Mouse (Mus musculus) fat pad, adult 2 months (tissue): Measurements from ENCODE around the gene Zfp511.

Experiments
- DNase-seq: peaks from one replicate; pipeline ENCODE4 v3.0.0-alpha.2; 2011; ENCODE audit warnings: low read depth, low spot score; ENCODE audit errors: extremely low read depth

Gene Zfp511

DNA sequence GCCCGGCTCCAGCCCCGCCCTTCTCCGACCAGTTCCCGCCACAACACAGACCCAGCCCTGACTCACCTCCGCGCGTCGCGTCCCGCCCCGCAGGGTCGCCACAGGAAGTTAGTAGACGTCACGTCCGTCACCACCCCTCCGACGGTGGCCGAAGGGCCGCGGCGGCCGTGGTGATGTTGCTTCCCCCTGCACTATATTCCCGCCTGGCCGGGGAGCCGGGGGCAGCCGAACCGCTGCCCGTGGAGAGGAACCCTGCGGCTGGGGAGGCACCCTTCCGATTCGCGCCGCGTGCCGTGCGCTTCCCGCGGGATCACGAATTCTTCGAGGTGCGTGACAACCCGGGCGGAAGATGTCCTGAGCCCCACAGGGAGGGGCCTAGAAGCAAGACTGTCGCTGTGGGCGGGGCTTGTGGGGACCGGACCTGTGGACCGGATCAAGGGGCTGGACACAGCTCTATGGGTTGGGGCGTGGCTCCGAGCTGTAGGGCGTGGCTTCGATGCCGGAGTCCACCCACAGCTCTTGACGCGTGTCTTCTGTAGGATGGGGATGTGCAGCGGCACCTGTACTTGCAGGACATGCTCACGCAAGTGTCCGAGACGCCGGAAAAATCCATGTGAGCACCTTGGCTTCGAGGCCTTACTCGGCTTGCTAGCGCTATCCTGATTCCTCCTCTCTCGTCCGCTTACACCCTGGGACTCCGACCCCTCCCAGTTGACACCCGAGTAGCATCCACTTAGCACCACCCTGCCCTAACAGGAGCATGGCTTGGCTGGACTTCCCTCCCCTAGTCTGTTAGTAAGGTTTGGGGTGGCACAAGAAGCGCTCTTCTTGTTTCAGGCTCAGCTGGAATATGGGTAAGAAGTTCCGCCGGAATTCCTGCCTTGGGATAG is at the start of gene Zfp511, which contains the start of gene Tubgcp2:
Gene Zfp511, plus strand, starts transcription at position 111 of the 890 bp plus-strand sequence.
Gene Tubgcp2, minus strand, starts transcription at position 389 of the 890 bp plus-strand sequence.
- peak; percentile 83 for DNase-seq

DNA sequence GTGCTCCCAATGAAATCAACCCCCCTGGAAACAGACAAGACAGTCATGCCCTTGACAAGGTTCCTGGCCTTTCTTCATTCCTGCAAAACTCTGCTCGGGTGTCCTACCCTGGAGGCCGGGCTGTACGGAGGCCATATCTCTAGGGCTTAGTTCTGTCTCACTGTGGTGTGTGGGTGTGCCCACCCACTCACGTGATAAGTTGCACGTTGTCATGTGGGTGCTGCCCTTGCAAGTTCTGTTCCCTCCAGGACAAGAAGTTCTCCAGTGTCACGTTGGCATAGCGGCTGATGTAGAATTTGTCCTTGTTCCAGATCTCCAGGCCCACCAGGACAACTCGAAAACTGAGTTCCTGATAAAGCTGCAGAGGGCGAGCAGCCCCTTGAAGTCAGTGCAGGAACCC is 47.9 kb upstream of the Zfp511 start:
- no peak for DNase-seq

DNA sequence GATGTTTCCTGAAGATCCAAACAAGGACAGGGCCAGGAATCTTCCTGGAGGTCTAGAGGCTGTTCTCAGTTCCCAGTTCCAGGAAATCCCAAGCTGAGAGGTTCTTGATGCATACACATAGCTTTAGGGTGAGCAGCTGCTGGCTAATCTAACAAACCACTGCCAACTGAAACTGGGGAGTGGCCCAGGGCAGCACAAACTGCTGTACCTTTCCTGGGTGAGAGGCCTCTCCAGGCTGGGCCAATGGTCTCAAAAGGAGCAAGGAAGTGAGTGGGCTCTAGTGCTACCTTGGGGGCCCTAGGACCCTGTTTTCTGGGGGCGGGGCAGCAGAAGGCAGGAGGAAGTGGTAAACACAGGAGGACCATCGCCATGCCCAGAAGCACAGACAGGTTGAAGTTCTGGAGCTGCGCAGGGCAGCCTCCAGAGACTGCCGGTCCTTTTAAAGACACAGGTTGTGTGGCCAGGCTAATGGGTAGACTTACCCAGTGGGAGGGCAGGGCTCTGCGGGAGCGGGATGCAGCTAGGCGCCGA is 45.3 kb upstream of the Zfp511 start:
- no peak for DNase-seq

DNA sequence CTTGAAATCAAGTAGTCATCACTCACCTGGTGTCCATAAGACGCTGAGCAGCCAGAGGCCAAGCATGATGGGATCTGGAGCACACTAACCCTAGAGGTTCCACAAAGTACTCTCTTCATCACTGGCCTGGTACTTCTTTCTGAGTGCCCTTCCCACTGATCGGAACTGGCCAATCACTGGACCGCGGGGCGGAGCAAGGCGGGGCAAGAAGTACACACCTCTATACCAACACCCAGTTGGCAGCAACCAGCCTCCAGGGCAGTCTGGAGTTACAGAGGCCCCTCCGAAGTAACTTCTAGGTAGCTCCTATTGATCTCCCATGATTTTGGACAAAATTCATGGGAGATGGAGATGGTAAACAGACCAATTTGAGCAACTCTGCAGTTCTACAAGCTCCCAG is 43.8 kb upstream of the Zfp511 start, which contains the start of gene Adam8:
Gene Adam8, minus strand, starts transcription at position 157 of the 400 bp plus-strand sequence.
- no peak for DNase-seq

DNA sequence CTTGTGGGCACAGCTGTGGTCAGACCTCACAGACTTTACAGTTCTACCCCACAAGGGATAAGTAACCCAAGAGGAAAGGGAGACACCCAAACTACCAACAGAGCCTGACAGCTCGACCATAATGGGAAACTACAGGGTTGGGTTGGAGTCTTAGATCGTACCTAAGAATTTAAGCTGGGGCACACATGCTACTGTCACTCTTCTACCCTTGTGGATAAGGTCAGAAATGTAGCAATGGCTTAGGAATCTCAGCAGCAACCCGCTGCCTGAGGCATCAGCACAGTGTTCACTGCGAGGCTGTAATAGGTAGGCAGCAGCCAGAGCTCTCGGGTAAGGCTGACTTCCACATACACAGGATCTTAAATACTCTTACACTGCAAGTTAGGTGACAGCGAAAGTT is 42.7 kb upstream of the Zfp511 start:
- DNase-seq = no peak

DNA sequence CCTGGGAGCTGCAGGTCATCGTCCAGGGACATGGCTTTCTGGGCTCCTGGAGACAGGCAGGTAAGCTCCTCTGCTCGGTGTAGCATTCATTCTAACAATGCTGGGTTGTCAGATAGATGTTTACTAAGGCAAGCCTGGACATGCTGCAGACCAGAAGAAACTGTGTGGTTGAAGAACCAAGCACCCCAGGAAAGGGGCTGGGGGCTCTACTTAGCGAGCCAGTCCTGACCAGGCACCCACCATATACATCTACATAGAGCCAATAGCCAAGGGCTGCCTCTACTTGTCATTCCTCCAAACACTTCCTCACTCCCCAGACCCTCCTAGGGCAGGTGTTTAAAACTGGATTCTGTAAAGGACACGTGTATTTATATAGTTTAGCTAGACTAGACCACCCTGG is 42.0 kb upstream of the Zfp511 start:
- DNase-seq = no peak

DNA sequence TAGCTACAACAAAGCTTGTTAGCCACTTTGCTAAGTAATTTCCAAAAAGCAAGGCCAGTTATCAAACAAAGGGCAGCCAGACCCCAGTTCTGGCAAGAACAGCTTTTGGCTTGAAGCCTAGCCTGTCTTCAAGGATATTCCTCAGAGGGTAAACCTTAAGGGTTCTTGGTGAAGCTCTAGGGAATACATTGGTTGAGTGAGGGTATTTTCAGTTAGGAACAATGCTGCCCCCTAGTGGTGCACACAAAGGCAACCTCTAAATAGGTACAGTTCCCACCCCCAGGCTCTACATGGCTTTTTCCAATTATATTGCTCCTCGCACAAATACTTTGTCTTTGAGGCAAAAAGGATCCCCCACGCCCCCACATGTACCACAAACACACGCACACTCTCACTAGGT is 41.5 kb upstream of the Zfp511 start:
- DNase-seq = no peak

DNA sequence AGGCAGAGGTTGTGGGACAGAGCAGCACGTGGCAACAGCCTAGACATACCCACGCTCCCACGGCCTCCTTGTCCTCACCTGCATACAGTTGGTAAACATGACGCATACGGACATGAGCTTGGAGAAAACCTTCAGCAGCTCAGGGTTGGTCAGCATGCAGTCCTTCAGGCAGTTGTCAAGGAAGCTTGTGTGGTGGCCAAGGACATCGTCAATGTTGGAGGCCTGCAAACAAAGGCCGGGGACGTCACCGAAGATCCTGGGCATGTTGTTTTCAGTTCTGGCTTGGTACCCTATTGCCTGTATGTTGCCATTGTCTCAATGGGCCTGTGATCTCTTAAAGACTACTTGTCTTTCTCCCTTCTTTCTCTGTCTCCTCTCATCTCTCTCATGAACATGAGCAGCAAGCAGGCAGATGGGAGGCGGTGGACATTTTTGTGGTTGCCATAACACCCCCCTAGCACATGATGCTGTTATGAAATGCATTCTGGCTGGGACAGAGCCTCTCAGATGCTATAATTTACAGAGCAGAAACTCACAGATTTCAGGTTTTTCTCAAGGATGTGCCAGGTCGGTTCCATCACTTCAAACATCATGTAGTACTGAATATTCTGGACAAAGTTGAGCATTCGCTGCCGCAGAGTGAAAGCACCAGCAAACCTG is 37.4 kb upstream of the Zfp511 start:
- DNase-seq = no peak

DNA sequence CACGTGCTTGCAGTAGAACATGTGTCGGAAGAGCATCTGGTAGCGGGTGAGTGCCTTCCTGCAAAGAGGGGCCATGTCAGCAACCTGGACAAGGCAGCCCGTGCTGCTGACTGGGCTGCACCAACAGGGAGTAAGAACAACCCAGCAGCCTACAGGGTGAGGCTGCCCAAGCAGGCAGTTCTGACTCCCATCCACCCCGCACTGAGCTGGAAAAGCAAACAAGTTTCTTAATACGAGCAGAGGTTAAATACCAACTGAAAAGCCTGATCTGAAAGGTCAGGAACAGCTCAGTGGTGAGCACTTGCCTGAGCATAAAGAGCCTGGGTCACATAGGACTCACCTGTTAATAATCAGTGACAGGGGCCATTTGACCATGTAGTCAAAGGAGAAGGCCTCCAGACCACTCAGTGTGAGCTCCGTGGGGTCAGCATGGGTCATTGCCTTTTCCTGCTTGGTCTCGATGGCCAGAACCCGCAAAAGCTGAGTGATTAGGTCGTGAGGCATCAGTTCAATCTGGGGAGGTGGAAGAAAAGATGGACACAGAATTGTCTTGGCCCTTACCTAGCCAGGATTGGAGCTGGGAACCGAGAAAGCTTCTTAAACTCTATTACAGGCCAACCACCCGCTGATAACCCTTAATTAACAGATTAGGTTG is 35.0 kb upstream of the Zfp511 start:
- DNase-seq = no peak

DNA sequence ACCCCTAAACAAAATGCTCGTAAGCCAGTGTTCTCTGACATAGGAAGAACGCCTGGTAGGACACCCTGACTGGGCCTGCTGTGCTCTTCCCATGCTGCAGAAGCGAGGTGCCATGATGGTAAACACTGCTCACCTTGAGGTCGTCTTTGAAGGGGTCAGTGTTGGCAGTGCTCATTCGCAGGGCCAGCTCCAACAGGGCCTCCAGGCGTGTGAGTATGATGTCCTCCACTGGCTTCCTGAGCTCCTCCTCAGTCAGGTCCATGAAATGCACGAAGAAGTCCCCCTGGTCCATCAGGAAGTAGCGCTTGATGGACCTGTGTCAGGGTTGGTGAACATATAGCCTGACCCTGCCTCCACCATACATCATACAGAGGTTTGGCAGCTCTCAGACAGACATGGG is 31.5 kb upstream of the Zfp511 start:
- no peak for DNase-seq

DNA sequence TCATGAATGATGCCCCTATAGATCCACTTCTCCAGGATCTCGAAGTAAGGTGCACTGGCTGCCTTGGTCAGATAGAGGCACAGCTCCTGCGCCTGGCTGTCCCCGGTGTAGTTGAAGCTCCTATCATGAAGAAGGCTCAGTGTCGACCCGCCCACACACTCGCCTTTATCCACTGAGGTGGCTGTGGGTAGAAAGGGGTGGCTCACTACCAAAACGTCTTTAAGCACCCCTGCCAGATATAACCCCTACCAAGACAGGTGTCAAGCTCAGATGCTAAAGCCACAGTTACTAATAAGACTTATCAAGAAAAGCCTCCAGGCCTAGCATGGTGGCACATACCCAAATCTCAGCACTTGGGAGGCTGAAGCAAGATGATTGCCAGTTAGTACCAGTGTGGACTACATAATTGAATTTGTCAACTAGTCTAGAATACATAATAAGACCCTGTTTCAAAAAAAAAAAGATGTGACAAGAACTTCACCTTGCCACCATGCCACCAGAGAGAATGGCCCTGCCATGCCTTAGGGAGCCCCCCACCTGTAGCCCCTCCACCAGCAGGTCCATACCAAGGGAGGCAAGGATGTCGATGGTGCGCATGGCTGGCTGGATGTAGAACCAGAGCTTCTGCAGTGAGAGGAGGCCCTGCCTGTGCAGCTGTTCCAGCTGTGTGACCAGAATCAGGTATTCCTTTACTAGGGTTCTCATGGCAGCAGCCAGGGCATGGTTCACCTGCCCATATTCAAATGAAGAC is 29.2 kb upstream of the Zfp511 start:
- DNase-seq = no peak

DNA sequence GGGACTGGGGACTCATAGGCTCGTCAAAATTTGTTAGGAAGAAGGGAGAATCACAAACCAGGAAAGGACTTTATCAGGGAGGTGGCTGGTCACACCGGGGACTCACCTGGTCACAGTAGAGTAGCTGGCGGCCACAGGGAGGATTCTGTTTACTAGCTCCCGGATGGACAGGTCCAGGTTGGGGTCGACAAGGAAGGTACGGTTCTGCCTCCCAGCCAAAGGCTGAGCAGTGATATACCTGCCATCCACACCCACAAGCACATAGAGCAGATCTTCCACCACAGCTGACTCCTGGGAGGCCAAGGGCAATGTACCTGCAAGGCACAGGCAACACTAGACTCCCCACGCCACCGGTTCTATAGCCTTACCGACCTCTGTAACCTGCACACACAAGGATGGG is 28.4 kb upstream of the Zfp511 start:
- no peak for DNase-seq

DNA sequence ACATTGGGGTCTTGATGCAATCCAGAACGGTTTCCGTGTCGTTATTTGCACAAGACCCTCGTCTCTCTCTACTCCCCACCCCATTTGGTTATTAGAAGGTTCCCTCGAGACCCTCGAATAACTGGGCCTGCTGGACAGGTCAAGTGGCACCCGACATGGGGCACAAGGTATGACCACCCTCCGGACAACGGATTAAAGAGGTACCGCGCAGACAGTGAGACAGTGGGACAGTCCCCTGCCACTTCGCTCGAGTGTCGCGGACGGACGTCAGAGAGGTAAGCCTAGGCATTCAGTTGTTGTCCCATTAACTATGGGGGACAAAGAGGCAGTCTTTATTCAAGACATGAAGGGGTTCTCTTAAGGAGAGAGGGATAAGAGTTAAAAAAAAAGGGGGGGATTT is 24.9 kb upstream of the Zfp511 start:
- DNase-seq = no peak

DNA sequence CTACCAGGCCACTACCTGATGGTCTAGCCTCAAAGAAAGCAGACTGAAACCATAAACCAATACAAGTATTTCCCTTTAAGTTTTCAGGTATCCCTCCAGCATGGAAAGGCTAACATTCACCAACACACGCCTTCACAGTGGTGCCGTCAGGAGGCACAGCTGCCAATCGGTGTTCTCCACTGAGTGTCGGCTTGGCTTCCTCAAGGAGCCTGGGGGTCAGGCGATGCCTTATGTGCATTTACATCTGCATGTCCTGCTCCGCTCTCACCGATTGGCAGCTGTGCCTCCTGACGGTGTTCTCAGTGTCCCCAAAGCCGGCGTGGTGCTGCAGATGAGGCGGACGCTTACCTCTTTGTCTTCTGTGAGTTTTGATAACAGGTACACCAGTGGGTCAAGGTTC is 4.4 kb upstream of the Zfp511 start:
- no peak for DNase-seq

DNA sequence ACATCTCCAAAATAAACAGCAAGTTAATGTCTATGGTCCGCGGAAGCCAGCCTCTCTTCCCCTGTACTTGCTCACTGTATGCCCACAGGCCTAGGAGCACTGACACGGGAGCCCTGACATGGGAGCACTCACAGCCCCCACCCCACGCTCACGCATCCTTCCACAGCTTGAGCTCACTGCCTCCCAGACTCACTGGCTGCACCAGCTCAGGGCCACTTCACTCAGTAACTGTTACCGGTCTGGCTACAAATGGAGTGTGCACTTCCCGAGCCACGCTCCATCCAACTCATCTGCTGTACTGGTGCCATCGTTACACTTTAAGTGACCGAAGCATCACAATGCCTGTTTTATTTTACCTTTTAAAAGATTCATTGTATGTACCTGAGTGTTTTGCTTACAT is 3.8 kb upstream of the Zfp511 start:
- DNase-seq = no peak

DNA sequence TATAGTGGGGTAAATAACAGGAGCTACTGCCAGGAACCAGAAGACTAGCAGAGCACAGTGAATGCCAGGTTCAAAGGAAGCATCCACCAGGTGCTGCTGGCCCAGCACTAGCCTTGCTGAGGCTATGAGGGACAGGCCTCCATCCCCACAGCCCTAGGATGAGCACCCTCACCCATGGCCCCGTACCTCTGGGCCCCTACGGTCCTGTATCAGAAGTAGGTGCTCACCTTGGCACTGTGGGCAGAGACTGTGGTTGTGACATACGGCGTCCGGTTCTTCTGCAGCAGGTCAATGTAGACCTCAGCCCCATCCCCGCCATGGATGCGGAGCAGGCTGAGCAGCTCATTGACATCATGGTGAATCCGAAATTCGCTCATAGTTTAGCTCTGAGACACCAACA is 2.8 kb upstream of the Zfp511 start:
- DNase-seq = no peak

DNA sequence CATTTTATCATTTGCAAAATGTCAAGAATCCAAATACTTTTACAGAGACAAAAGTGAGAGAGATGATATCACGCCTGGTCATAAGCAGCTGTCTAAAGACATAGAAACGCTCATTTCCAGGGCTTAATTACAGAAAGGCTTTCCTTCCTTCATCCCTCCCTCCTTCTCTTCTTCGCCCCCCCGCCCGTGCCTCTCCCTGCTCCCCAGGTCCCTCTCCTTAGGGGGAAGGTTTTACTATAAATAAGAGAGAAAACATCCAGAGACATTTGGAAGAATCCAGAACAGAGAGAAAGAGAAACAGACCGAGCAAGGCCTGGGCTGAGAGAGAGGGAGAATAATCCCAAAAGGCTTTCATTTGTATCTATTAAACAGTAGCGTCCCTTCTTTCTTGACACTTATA is 735 bp upstream of the Zfp511 start:
- no peak for DNase-seq

DNA sequence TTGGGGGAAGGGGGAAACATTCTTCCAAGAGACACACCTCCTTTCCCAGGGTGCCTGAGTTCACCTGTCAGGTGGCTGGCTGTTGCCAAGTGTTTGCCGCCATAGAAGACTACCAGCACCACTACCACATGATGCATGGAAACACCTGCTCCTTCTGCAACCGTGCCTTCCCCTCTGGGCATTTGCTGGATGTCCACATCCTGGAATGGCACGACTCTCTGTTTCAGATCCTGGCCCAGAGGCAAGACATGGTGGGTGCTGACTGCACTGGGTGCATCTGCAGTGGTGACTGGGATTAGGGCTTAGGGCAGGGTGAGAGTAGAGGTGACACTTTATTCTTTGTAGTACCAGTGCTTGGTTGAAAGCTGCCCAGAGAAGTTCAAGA is 972 bp downstream of the Zfp511 start:
- no peak for DNase-seq

DNA sequence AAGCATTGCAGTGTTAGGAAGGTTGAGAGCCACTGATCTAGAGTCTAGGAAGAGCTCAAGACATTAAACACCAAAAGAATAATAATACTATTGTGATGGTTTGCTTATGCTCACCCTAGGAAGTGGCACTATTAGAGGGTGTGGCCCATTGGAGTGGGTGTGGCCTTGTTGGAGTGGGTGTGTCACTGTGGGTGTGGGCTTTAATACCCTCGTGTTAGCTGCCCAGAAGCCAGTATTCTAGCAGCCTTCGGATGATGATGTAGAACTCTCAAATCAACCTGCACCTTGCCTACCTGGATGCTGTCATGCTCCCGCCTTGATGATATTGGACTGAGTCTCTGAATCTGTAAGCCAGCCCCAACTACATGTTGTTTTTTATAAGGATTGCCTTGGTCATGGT is 6.5 kb downstream of the Zfp511 start:
- DNase-seq = no peak

DNA sequence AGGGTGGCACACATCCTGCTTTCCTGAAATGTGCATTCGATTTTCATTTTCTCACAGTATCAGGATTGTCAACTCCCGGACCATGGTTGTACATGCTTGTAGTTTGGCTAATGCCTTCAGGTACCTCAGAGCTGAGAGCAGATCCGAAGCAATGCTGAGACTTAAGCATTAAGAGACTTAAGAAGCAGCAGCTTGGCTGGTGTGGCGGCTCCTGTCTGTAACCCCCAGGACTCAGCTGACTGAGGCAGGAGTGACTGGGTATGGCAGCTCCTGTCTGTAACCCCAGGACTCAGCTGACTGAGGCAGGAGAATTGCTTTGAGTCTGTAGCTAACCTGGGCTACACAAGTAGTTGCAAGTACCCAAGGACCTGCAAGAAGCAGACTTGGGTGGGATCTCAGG is 9.4 kb downstream of the Zfp511 start:
- DNase-seq = no peak

DNA sequence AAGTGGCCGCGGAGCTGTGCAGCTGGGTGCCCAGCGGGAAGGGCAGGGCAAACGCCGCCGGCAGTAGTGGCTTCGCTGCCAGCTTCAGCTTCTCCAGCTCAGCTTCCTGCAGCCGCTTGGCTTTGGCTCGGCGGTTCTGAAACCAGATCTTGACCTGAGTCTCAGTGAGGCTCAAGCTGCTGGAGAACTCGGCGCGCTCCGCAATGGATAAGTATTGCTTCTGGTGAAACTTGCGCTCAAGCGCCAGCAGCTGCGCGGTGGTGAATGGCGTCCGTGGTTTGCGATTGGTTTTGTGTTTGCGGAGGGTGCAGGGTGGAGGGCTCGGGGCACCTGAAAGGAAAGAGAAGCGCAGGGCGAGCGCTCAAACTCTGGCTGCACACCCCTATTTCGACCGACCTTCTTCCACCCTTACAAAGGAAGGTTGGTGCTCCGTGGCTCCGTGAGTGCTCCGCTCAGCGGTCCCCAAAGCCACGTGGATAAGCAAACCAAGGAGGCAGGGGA is 11.7 kb downstream of the Zfp511 start:
- DNase-seq = no peak
